20 mouse cellular contexts compared by ENCODE assay signal in genomic region chr2:161302796-161303195, GRCm38 (mm10).
DNase-seq lines count a peak whose midpoint lies in the region; ATAC-seq and TF ChIP-seq lines count a peak whose summit lies in the region.
"Had no signal": no experiment of that assay in that cellular context is flagged by ENCODE, and none has a peak within 500 bp of the region (broad histone marks: within the 10 kb centered on the region; RNA-seq: fewer than 3 reads in every experiment).

No protein-coding gene starts in this region.

- no peak; the same call in 1 of the 2 replicates for ATAC-seq in forebrain, embryonic 12.5 days (ENCODE audit: low FRiP score)
- no peak for ATAC-seq in forebrain, embryonic 16.5 days
- ATAC-seq in hindbrain, embryonic 14.5 days (ENCODE audit: low FRiP score): no peak
- no peak for ATAC-seq in hindbrain, embryonic 11.5 days (ENCODE audit: low FRiP score)
- ATAC-seq in midbrain, embryonic 16.5 days: no peak
- no peak for ATAC-seq in midbrain, embryonic 15.5 days (replicated peaks)
- ATAC-seq: activated CD4-positive, CD25-positive, alpha-beta regulatory T cell, adult 4 months; forebrain, embryonic 13.5 days; hindbrain, embryonic 16.5 days; Patski had no signal

- WGBS in forebrain, embryonic 12.5 days: 47% methylated on average over 3 of the region's 3 CpGs
- 34% methylated on average over 3 of the region's 3 CpGs for WGBS in forebrain, embryonic 16.5 days
- WGBS in hindbrain, embryonic 14.5 days: 50% methylated on average over 3 of the region's 3 CpGs
- 74% methylated on average over 3 of the region's 3 CpGs for WGBS in hindbrain, embryonic 11.5 days
- 52% methylated on average over 3 of the region's 3 CpGs for WGBS in midbrain, embryonic 16.5 days
- 59% methylated on average over 3 of the region's 3 CpGs for WGBS in midbrain, embryonic 15.5 days

- no peaks in the 10 kb centered on the region; the same call in 1 of the 2 replicates for H3K27me3 ChIP-seq in forebrain, embryonic 12.5 days
- no peaks in the 10 kb centered on the region for H3K27me3 ChIP-seq in forebrain, embryonic 16.5 days (replicated peaks; ENCODE audit: control insufficient read depth, insufficient read depth, low read length)
- no peaks in the 10 kb centered on the region for H3K27me3 ChIP-seq in hindbrain, embryonic 14.5 days (ENCODE audit: control insufficient read depth, insufficient read depth, low read length)
- no peaks in the 10 kb centered on the region for H3K27me3 ChIP-seq in hindbrain, embryonic 11.5 days (ENCODE audit: control insufficient read depth, insufficient read depth, low read length)
- H3K27me3 ChIP-seq in midbrain, embryonic 16.5 days (ENCODE audit: control insufficient read depth, insufficient read depth, low read depth, low read length): no peaks in the 10 kb centered on the region
- H3K27me3 ChIP-seq in midbrain, embryonic 15.5 days (replicated peaks): no peaks in the 10 kb centered on the region
- H3K27me3 ChIP-seq: forebrain, embryonic 13.5 days; heart, embryonic 12.5 days; Patski had no signal

- H3K4me3 ChIP-seq in forebrain, embryonic 12.5 days (replicated peaks): no peak overlapping the region
- H3K4me3 ChIP-seq in forebrain, embryonic 16.5 days (replicated peaks; ENCODE audit: low read length): no peak overlapping the region
- H3K4me3 ChIP-seq in hindbrain, embryonic 14.5 days (replicated peaks; ENCODE audit: low read length): no peak overlapping the region
- H3K4me3 ChIP-seq in hindbrain, embryonic 11.5 days (ENCODE audit: low read depth, low read length): no peak overlapping the region
- H3K4me3 ChIP-seq in midbrain, embryonic 16.5 days (ENCODE audit: low read depth, low read length): no peak overlapping the region
- H3K4me3 ChIP-seq in midbrain, embryonic 15.5 days: no peak overlapping the region
- H3K4me3 ChIP-seq: embryonic facial prominence, embryonic 10.5 days; erythroblast, embryonic 14.5 days; forebrain, embryonic 13.5 days; heart, embryonic 12.5 days had no signal

- TF ChIP-seq CTCF in brain, embryonic 14.5 days (IDR thresholded peaks at IDR 0.05; ENCODE audit: borderline replicate concordance, extremely low read depth, insufficient read depth, insufficient read length): no peak

- TF ChIP-seq POLR2A in brain, embryonic 14.5 days (IDR thresholded peaks at IDR 0.05; ENCODE audit: borderline replicate concordance, extremely low read depth, insufficient read depth, insufficient read length, poor library complexity, severe bottlenecking): no peak

- H3K9me3 ChIP-seq in forebrain, embryonic 12.5 days: no peaks in the 10 kb centered on the region
- H3K9me3 ChIP-seq in forebrain, embryonic 16.5 days (ENCODE audit: control insufficient read depth, low read length): no peaks in the 10 kb centered on the region
- no peaks in the 10 kb centered on the region for H3K9me3 ChIP-seq in hindbrain, embryonic 14.5 days (ENCODE audit: control insufficient read depth, low read length)
- no peaks in the 10 kb centered on the region for H3K9me3 ChIP-seq in hindbrain, embryonic 11.5 days (ENCODE audit: control insufficient read depth, low read length)
- H3K9me3 ChIP-seq in midbrain, embryonic 16.5 days (replicated peaks; ENCODE audit: control insufficient read depth, low read length, poor library complexity, severe bottlenecking): no peaks in the 10 kb centered on the region
- H3K9me3 ChIP-seq in midbrain, embryonic 15.5 days: no peaks in the 10 kb centered on the region
- H3K9me3 ChIP-seq: embryonic facial prominence, embryonic 10.5 days; forebrain, embryonic 13.5 days; heart, embryonic 12.5 days had no signal

- H3K27ac ChIP-seq in forebrain, embryonic 12.5 days: 0 out of 2 replicates have a peak overlapping the region, but pooled peaks have one; percentile 27
- H3K27ac ChIP-seq in forebrain, embryonic 16.5 days (ENCODE audit: low read length): no peak overlapping the region
- H3K27ac ChIP-seq in hindbrain, embryonic 14.5 days: peak overlapping the region; percentile 54
- no peak overlapping the region for H3K27ac ChIP-seq in hindbrain, embryonic 11.5 days (ENCODE audit: low read depth, low read length)
- peak overlapping the region; percentile 5 for H3K27ac ChIP-seq in midbrain, embryonic 16.5 days (ENCODE audit: low read length)
- H3K27ac ChIP-seq in midbrain, embryonic 15.5 days: no peak overlapping the region
- H3K27ac ChIP-seq: embryonic facial prominence, embryonic 10.5 days; forebrain, embryonic 13.5 days had no signal

- H3K9ac ChIP-seq in forebrain, embryonic 12.5 days: no peak overlapping the region
- H3K9ac ChIP-seq in forebrain, embryonic 16.5 days (replicated peaks; ENCODE audit: low read depth, low read length): no peak overlapping the region
- H3K9ac ChIP-seq in hindbrain, embryonic 14.5 days: no peak overlapping the region
- H3K9ac ChIP-seq in hindbrain, embryonic 11.5 days (ENCODE audit: low read depth, low read length): no peak overlapping the region
- H3K9ac ChIP-seq in midbrain, embryonic 16.5 days (ENCODE audit: low read depth, low read length): no peak overlapping the region
- H3K9ac ChIP-seq in midbrain, embryonic 15.5 days: no peak overlapping the region
- H3K9ac ChIP-seq: forebrain, embryonic 13.5 days; heart, embryonic 12.5 days had no signal

- DNase-seq in hindbrain, embryonic 14.5 days (ENCODE audit: low spot score): no peak
- DNase-seq in hindbrain, embryonic 11.5 days (ENCODE audit: low spot score): no peak
- peak; percentile 54 for DNase-seq in brain, embryonic 14.5 days (ENCODE audit: low read depth)
- no peak for DNase-seq in left cerebral cortex, adult 11 months (ENCODE audit: low spot score)
- DNase-seq: adrenal gland, postnatal 14 days; cerebellum, adult 2 months; cerebellum, postnatal 10 days; gastrocnemius, postnatal 14 days; kidney, adult 11 months had no signal

- no peaks in the 10 kb centered on the region for H3K36me3 ChIP-seq in forebrain, embryonic 12.5 days (replicated peaks)
- H3K36me3 ChIP-seq in forebrain, embryonic 16.5 days (ENCODE audit: control insufficient read depth, insufficient read depth): no peaks in the 10 kb centered on the region
- no peaks in the 10 kb centered on the region for H3K36me3 ChIP-seq in hindbrain, embryonic 14.5 days (replicated peaks; ENCODE audit: control insufficient read depth, insufficient read depth)
- no peaks in the 10 kb centered on the region for H3K36me3 ChIP-seq in hindbrain, embryonic 11.5 days (ENCODE audit: control insufficient read depth, insufficient read depth, low read length)
- no peaks in the 10 kb centered on the region for H3K36me3 ChIP-seq in midbrain, embryonic 16.5 days (ENCODE audit: control insufficient read depth, insufficient read depth, low read length)
- H3K36me3 ChIP-seq in midbrain, embryonic 15.5 days (replicated peaks): no peaks in the 10 kb centered on the region
- H3K36me3 ChIP-seq: embryonic facial prominence, embryonic 10.5 days; heart, embryonic 12.5 days had no signal

- H3K4me2 ChIP-seq in forebrain, embryonic 12.5 days: no peak overlapping the region
- H3K4me2 ChIP-seq in forebrain, embryonic 16.5 days (ENCODE audit: low read length): no peak overlapping the region
- no peak overlapping the region for H3K4me2 ChIP-seq in hindbrain, embryonic 14.5 days (replicated peaks)
- no peak overlapping the region for H3K4me2 ChIP-seq in hindbrain, embryonic 11.5 days (replicated peaks; ENCODE audit: low read depth, low read length)
- no peak overlapping the region for H3K4me2 ChIP-seq in midbrain, embryonic 16.5 days (ENCODE audit: low read length)
- no peak overlapping the region for H3K4me2 ChIP-seq in midbrain, embryonic 15.5 days
- H3K4me2 ChIP-seq: forebrain, embryonic 13.5 days; heart, embryonic 12.5 days had no signal

- no peaks in the 10 kb centered on the region; the same call in 1 of the 2 replicates for H3K4me1 ChIP-seq in forebrain, embryonic 12.5 days
- H3K4me1 ChIP-seq in forebrain, embryonic 16.5 days (replicated peaks; ENCODE audit: control insufficient read depth, insufficient read depth, low read length): peaks cover 3% of the 10 kb centered on the region; the same call in 1 of the 2 replicates
- H3K4me1 ChIP-seq in hindbrain, embryonic 14.5 days (replicated peaks; ENCODE audit: control insufficient read depth, insufficient read depth, low read length): peaks cover 10% of the 10 kb centered on the region
- H3K4me1 ChIP-seq in hindbrain, embryonic 11.5 days (replicated peaks; ENCODE audit: control insufficient read depth, insufficient read depth, low read length): no peaks in the 10 kb centered on the region
- H3K4me1 ChIP-seq in midbrain, embryonic 16.5 days (ENCODE audit: control insufficient read depth, insufficient read depth, low read length): peaks cover 4% of the 10 kb centered on the region; the same call in 1 of the 2 replicates
- no peaks in the 10 kb centered on the region for H3K4me1 ChIP-seq in midbrain, embryonic 15.5 days
- H3K4me1 ChIP-seq: embryonic facial prominence, embryonic 10.5 days; heart, embryonic 12.5 days had no signal

Comparison
In these comparisons a context has a peak if more than half of its experiments do, and no peak if none do; other contexts are left out.
1. H3K27ac ChIP-seq: peak in forebrain, embryonic 12.5 days (single experiment), hindbrain, embryonic 14.5 days (single experiment) and midbrain, embryonic 16.5 days (single experiment); none in forebrain, embryonic 16.5 days (single experiment), hindbrain, embryonic 11.5 days (single experiment) and midbrain, embryonic 15.5 days (single experiment).